Mouse (Mus musculus) effector memory CD4-positive, alpha-beta T cell, adult 7 months (primary cell): ENCODE measurements around the gene Pou3f1. TPM values are rescaled to one million over a fixed set of nuclear protein-coding genes. Genes with fewer than 3 reads are reported as not detected.

ENCODE experiments used
- polyA plus RNA-seq: library from polyadenylated mRNA; unstranded; fragments of 100-300 nt; shearing (Covaris generic); gene quantifications from one replicate; pipeline ENCODE4 v1.2.1, GENCODE M21; 2017

Pou3f1 gene
- polyA plus RNA-seq: 0.87 TPM

GRCm38 (mm10) chr4:124656518-124656853, at the start of gene Pou3f1:
TSS of gene Pou3f1 (plus strand) at chr4:124656807.

GRCm38 (mm10) chr4:124610703-124611102, 45.9 kb upstream of the Pou3f1 start, which contains the start of gene 3100002H09Rik:
TSS of gene 3100002H09Rik (minus strand) at chr4:124610803.

GRCm38 (mm10) chr4:124693135-124693894, 36.7 kb downstream of the Pou3f1 start, which contains the start of gene Utp11:
TSS of gene Utp11 (minus strand) at chr4:124693600.

GRCm38 (mm10) chr4:124700248-124700971, 43.8 kb downstream of the Pou3f1 start, which contains the start of gene Fhl3:
TSS of gene Fhl3 (plus strand) at chr4:124700701.

Other genes starting within 250 kb of the Pou3f1 start
- gene 3100002H09Rik, start 46.0 kb upstream of the Pou3f1 start, polyA plus RNA-seq: 1.6 TPM
- 34.9 TPM for gene Utp11, start 36.8 kb downstream of the Pou3f1 start, polyA plus RNA-seq
- gene Fhl3, start 43.9 kb downstream of the Pou3f1 start, polyA plus RNA-seq: 0.23 TPM
- 77.3 TPM for gene Sf3a3, start 58.0 kb downstream of the Pou3f1 start, polyA plus RNA-seq
- 118 TPM for gene Inpp5b, start 85.0 kb downstream of the Pou3f1 start, polyA plus RNA-seq
- gene Mtf1, start 145.3 kb downstream of the Pou3f1 start, polyA plus RNA-seq: 17.0 TPM
- gene Yrdc, start 193.9 kb downstream of the Pou3f1 start, polyA plus RNA-seq: 182 TPM
- 20.4 TPM for gene 1110065P20Rik, start 194.4 kb downstream of the Pou3f1 start, polyA plus RNA-seq
- gene Maneal, start 205.4 kb downstream of the Pou3f1 start, polyA plus RNA-seq: 2.6 TPM
- gene Epha10, start 224.1 kb downstream of the Pou3f1 start, polyA plus RNA-seq: 0.55 TPM